Mouse (Mus musculus) E14TG2a.4 (cell line): ENCODE data around the gene Cela1.

ENCODE experiments used
- H3K27me3 ChIP-seq: 2 replicates; pipeline ENCODE4 v1.6.1; 2014; ENCODE audit warnings: low read length, control low read depth; ENCODE audit not compliant: insufficient read depth
- H3K36me3 ChIP-seq: 2 replicates; pipeline ENCODE4 v1.6.1; 2014; ENCODE audit warnings: low read length, control low read depth; ENCODE audit not compliant: insufficient read depth
- H3K4me1 ChIP-seq: replicated peaks from 2 replicates; pipeline ENCODE4 v1.6.1; 2014; ENCODE audit warnings: low read depth, low read length, control low read depth
- H3K4me3 ChIP-seq: replicated peaks from 2 replicates; pipeline ENCODE4 v1.5.1; 2014; ENCODE audit warnings: mild to moderate bottlenecking, low read length
- H3K9me3 ChIP-seq: 2 replicates; pipeline ENCODE4 v1.6.1; 2014; ENCODE audit warnings: low read length, control low read depth
- CTCF ChIP-seq: conservative IDR thresholded peaks from 2 replicates; pipeline ENCODE4 v1.5.1; 2014; ENCODE audit warnings: low read length
- NANOG ChIP-seq: IDR thresholded peaks from 2 replicates; pipeline ENCODE4 v1.6.1; 2014; ENCODE audit warnings: borderline replicate concordance, low read length, mixed read lengths
- POU5F1 ChIP-seq: IDR thresholded peaks from 2 replicates; pipeline ENCODE4 v1.6.1; 2014; ENCODE audit warnings: low read length, borderline replicate concordance

Cela1 gene

GRCm38 (mm10) chr15:100715399-100715993, 27.8 kb upstream of the Cela1 start:
- Histone ChIP-seq H3K36me3 (peaks cover 28% of the 10 kb centered on the region), H3K27me3 (peaks cover 1% of the 10 kb centered on the region), H3K9me3 (no peaks in the 10 kb centered on the region), H3K4me1 (peaks cover 41% of the 10 kb centered on the region), H3K4me3 (no peak overlapping the region)
- TF ChIP-seq CTCF (no peak), NANOG (no peak), POU5F1 (no peak)

- TF ChIP-seq NANOG = no peak
- TF ChIP-seq POU5F1 = no peak
- no peak for TF ChIP-seq CTCF
- Histone ChIP-seq H3K4me3 (no peak overlapping the region), H3K9me3 (no peaks in the 10 kb centered on the region), H3K36me3 (peaks cover 28% of the 10 kb centered on the region), H3K4me1 (peaks cover 32% of the 10 kb centered on the region), H3K27me3 (no peaks in the 10 kb centered on the region; the same call in 1 of the 2 replicates)
These were observed 26.7 kb upstream of the Cela1 start for GRCm38 (mm10) chr15:100714470-100714869.

- H3K4me1 ChIP-seq = peaks cover 30% of the 10 kb centered on the region
These were observed 23.1 kb upstream of the Cela1 start for GRCm38 (mm10) chr15:100710838-100711237.

GRCm38 (mm10) chr15:100708433-100709078, 20.8 kb upstream of the Cela1 start:
- Histone ChIP-seq H3K4me3 (no peak overlapping the region), H3K4me1 (peaks cover 29% of the 10 kb centered on the region), H3K27me3 (0 out of 2 replicates have a peak, but pooled peaks cover 5% of the 10 kb centered on the region), H3K36me3 (peaks cover 15% of the 10 kb centered on the region), H3K9me3 (no peaks in the 10 kb centered on the region)
- TF ChIP-seq POU5F1 = no peak
- TF ChIP-seq CTCF = no peak
- no peak for TF ChIP-seq NANOG

More at GRCm38 (mm10) chr15:100710838-100711237, 23.1 kb upstream of the Cela1 start:
- Histone ChIP-seq H3K9me3 (no peaks in the 10 kb centered on the region), H3K4me3 (no peak overlapping the region), H3K36me3 (peaks cover 23% of the 10 kb centered on the region), H3K27me3 (no peaks in the 10 kb centered on the region)
- TF ChIP-seq NANOG (no peak), CTCF (no peak), POU5F1 (no peak)

GRCm38 (mm10) chr15:100706226-100706625, 18.5 kb upstream of the Cela1 start:
- Histone ChIP-seq H3K4me3 (no peak overlapping the region), H3K36me3 (peaks cover 21% of the 10 kb centered on the region), H3K4me1 (peaks cover 39% of the 10 kb centered on the region), H3K9me3 (no peaks in the 10 kb centered on the region), H3K27me3 (0 out of 2 replicates have a peak, but pooled peaks cover 5% of the 10 kb centered on the region)
- TF ChIP-seq CTCF = no peak
- no peak for TF ChIP-seq NANOG
- no peak for TF ChIP-seq POU5F1

- Histone ChIP-seq H3K9me3 (no peaks in the 10 kb centered on the region), H3K27me3 (0 out of 2 replicates have a peak, but pooled peaks cover 8% of the 10 kb centered on the region), H3K4me1 (peaks cover 48% of the 10 kb centered on the region), H3K4me3 (no peak overlapping the region), H3K36me3 (peaks cover 21% of the 10 kb centered on the region)
- no peak for TF ChIP-seq POU5F1
- no peak for TF ChIP-seq NANOG
- no peak for TF ChIP-seq CTCF
These were observed 17.7 kb upstream of the Cela1 start for GRCm38 (mm10) chr15:100705376-100705775.

GRCm38 (mm10) chr15:100703913-100704312, 16.2 kb upstream of the Cela1 start:
- TF ChIP-seq NANOG = no peak
- no peak for TF ChIP-seq POU5F1
- TF ChIP-seq CTCF = no peak
- Histone ChIP-seq H3K27me3 (peaks cover 10% of the 10 kb centered on the region; the same call in 1 of the 2 replicates), H3K36me3 (peaks cover 21% of the 10 kb centered on the region), H3K9me3 (no peaks in the 10 kb centered on the region), H3K4me3 (peak overlapping the region; percentile 41), H3K4me1 (peaks cover 61% of the 10 kb centered on the region)

GRCm38 (mm10) chr15:100701856-100702255, 14.1 kb upstream of the Cela1 start:
- H3K4me1 ChIP-seq = peaks cover 75% of the 10 kb centered on the region
- H3K9me3 ChIP-seq = no peaks in the 10 kb centered on the region
- no peak for TF ChIP-seq POU5F1
- no peak for TF ChIP-seq NANOG
- no peak for TF ChIP-seq CTCF
- peaks cover 15% of the 10 kb centered on the region; the same call in 1 of the 2 replicates for H3K27me3 ChIP-seq
- peaks cover 21% of the 10 kb centered on the region for H3K36me3 ChIP-seq
- H3K4me3 ChIP-seq = no peak overlapping the region
